Mouse (Mus musculus) urinary bladder, adult 2 months (tissue): Measurements from ENCODE around the gene Lmntd1. TPM values are rescaled to one million over a fixed set of nuclear protein-coding genes. Genes with fewer than 3 reads are reported as not detected.

Experiments used
- DNase-seq: peaks from one replicate; pipeline ENCODE4 v3.0.0; 2022; ENCODE audit warnings: low spot score
- polyA plus RNA-seq: library from polyadenylated mRNA; depleted of rRNA; stranded (reverse); fragments of >200 nt; gene quantifications from 2 replicates; pipeline ENCODE4 v1.2.3, GENCODE M21; 2012; rRNA removed

Lmntd1 gene
- 0.11 and 0.22 TPM in 2 replicates for polyA plus RNA-seq

GRCm38 (mm10) chr6:145614219-145614618 lies at the start of gene Lmntd1:
Gene Lmntd1 (minus strand): TSS chr6:145614319.
- DNase-seq: no peak

DNA sequence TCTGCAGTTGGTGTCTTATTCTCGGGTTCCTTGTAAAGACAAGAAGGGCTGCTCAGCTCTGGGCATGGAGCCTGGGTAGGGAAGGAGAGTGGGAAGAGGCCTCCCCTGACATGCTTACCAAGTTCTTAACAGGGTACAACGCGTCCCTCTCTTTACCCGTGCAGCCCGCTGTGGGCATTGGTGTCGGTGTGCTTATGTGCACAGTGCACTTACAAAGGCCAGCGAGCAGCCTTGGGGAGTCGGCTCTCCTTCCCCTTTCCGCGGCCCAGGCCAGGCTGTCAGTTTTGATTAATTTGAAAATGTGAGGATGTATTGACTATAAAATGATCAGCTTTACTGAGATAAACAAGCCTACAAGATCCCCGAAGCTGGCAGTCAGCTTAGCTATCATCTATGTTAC lies 46.8 kb upstream of the Lmntd1 start:
- no peak for DNase-seq

GRCm38 (mm10) chr6:145659116-145659515 lies 45.0 kb upstream of the Lmntd1 start:
- DNase-seq: no peak

DNA sequence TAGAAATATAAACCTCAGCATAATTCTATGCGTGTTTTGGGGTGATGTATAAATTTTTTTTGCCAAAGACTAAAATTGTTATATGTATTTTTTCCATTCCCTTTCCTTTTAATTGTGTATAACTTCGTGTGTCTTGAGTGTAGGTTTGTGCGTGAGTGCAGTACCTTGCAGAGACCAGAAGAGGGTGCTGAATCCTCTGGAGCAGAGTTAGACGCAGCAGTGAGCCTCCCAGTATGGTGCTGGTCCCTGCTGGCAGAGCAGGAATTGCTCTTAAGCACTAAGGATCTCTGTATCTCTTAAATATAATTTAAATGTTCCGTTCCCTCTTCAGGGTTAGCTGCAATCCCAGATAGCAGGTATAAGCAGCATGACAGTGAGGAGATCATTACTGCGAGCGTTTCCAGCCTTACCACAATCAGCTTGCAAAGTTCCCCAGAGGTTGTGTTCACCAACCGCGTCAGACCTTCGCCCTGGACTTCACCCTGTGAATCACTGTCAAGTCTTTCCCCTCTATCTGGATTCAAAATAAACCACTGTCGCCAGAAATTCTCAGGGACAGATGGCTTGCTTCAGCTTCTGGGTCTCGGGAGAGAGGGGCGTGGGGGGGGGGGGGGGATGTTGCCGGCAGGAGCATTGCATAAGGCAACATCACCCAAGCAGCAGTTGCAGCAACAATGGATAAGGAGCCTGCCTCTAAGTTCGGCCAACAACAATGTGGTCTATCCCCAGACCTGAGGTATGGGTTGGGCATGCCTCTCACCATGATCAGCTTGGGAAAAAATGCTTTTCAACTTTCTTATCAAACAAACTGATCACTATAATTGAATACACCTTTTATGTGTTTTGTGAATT lies 42.8 kb upstream of the Lmntd1 start:
- no peak for DNase-seq

GRCm38 (mm10) chr6:145655678-145656077 lies 41.6 kb upstream of the Lmntd1 start:
- no peak for DNase-seq

GRCm38 (mm10) chr6:145654062-145654836 lies 40.1 kb upstream of the Lmntd1 start:
- no peak for DNase-seq

DNA sequence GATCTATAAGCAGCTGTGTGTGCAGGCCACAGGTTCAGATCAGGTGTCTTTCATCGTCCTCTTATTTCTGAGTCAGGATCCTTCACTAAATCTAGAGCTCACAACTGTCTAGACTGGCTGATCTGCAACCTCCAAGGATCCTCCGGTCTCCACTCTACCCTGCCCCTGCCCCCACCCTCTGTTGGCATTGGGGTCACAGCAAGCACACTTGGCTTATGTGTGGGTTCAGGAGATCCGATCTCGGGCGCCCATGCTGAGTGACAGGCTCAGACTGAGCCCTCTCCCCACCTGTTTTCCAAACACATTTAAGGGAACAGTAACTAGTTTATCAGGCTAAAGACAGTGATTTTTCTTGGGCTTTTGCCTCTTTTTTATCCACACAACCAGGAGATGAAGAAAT lies 39.5 kb upstream of the Lmntd1 start:
- no peak for DNase-seq

GRCm38 (mm10) chr6:145652986-145653385 lies 38.9 kb upstream of the Lmntd1 start:
- DNase-seq: no peak

DNA sequence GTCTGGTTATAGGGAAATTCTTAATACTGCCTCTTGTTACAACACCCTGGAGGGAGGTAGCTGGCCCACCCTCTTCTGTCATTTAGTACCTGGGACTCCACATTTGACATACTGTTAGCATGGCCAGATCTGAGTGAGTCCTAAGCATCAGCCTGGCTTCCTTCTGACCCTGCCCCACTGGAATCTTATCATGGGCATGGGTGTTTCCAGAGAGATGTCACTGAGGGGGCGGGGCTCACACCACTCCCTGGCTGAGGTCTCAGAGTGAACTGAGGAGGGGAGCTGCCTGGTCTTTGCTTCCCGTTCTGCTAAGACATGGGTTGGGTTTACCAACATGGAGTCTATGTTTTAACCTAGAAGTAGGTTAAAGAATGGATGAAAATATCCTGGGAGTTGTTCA lies 37.9 kb upstream of the Lmntd1 start:
- no peak for DNase-seq

DNA sequence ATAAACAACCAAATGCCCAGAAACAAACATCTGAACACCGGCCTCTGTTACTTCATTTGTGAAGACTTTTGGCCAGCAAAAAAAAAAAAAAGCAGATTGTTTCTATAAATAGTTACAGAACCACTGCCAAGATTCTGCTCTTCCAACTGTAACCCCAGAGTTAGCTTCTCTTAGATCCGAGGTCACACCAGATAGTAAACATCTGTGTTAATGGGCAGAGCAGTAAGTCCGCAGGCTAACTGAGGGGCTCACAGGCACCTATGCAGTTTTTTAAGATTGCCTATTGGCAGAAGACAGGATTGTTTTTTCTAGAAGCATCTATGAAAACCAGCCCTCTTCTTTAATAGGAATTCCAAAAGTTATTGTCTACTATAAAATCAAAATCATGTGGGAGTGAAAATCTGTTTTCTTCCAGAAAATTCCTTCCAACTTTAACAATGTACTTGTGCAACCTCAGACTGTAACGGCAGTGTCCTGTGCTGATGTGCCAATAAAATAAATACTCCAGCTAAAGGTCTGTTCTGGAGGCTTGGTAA lies 26.9 kb upstream of the Lmntd1 start:
- no peak for DNase-seq

DNA sequence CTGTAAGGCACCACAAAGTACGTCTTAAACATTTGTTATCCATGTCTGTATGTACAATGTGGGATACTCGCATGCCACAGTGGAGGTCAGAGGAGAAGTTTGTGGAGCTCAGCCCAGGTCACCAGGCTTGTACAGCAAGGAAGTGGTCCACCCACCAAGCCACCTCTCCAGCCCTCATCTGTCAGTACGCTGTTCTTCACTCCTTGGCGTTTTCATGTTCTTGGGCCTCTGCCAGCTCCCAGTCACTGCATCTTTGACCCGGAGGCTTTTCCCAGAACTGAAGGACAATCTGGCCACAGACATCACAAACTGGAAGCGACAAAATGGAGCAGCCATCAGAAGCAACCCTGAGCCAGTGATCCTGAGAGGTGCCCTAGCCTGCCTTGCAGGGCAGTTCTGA lies 24.1 kb upstream of the Lmntd1 start:
- no peak for DNase-seq

DNA sequence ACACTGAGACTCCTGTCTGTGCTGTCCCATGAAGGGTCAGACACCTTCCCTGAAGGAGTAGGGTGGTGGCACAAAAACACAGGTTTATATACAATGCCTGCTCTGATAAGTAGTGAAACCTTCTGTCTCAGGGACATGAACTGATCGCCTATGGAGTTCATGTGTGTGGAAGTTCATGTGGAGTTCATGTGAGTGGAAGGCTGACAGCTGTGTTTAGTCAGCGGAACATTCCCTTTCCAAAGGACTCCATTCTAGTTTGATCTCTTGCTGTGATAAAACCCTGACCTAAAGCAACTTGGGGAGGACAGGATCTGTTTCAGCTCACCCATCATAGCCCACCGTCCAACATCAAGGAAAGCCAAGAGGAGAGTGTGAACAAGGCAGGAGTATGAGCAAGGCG lies 22.6 kb upstream of the Lmntd1 start:
- no peak for DNase-seq

- DNase-seq: no peak
These were observed 20.3 kb upstream of the Lmntd1 start for GRCm38 (mm10) chr6:145634454-145634853.

GRCm38 (mm10) chr6:145630269-145630668 lies 16.1 kb upstream of the Lmntd1 start:
- no peak for DNase-seq

DNA sequence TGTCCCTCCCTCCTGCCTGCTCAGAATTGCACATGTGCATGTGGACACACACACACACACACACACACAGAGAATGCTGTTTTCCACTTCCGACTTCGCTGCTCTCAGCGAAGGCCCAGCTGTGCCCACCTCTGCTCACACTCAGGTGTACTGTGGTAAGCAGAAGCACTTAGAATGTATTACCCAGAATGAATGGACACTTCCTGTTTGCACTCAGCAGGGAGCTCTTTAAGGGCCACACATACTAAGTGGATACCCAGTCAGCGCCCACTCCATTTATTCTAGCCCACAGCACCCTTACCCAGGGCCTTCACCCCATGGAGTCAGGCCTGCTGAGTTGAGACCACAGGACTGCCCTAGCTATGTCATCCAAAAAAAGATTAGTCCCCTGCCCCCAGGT lies 9.0 kb upstream of the Lmntd1 start:
- no peak for DNase-seq

DNA sequence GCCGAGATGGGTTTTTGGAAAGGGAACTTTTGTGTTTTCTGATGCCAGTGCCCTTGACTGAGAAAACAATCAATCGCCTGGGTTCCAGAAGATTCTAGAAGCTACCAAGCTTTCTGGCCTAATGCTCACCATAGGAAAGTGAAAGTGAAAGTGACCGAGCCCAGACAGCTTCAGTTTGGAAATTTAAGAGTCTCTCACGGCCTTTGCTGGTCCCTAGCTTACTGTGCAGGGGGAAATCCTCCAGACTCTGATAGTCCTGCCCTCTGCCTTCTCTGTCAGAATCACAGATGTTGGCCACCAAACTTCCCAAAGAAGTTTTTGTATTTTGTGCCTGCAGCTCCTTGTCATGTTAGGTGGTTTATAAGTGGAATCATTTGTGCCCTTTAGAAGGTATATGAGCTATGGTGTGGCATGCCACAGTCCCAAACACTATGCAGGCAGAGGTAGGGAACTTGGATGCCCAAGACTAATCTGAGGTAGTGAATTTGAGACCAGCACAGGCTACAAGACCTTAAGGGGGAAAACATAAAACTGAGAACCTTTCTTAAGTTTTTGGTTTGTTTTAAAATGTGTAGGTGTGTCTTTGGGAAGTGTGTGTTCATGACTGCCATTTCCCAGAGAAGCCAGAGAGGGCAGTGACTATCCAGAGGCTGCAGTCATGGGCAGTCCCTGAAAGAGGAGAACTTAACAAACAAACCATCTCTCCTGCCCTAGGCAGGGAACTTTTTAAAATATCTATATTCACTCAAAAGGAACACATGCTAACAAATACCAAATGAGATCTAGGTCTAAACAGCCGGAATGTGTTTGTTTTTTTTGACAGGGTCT lies 2.5 kb upstream of the Lmntd1 start:
- no peak for DNase-seq

DNA sequence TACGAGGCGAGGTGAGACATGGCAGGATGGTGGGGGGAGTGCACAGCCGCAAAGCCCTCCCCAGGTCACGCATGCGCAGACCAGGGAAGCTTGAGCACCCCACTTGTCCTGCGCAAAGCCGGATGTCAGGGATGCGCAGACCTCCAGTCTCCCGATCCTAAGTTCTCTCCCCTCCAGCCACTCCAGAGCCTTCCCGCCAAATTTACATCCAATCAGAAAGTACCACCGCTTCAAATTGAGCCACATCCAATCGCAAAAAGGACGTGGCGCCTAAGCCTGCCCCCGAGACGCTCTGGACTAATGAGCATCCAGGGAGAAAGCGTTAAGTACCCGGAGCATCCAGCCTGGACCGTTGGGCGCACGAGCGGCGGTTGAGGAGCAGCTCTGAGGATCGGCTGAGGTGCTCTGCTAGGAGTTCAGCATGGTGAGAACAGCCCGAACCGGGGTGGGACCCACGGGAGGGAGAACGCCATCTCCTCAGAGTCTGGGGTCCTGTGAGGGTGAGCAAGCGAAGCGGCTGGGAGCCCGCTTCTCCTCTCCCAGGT lies 1.6 kb upstream of the Lmntd1 start, which contains the start of gene Tuba3b:
Tuba3b (plus strand) TSS at position 92 of the 545 bp plus-strand sequence.
- no peak for DNase-seq

DNA sequence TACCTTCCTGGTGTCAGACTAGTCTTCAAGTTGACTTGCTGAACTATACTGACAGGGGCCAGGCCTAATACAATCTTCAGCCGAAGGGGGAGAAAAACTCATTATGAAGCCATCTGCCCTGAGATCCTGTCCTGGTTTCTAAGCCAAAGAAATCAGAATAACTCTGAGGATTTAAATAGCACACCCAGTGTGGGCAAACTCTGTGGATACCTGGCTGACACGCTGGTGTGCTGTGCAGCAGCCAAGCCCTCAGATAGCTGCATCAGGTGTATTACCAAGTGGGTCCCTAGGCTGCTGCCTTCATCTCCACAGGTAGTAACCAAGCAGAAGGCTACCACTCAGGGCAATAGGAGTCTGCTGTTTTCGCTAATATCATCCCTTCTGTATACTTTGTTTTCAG lies 1.5 kb downstream of the Lmntd1 start:
- no peak for DNase-seq

GRCm38 (mm10) chr6:145610901-145611300 lies 3.2 kb downstream of the Lmntd1 start:
- no peak for DNase-seq

GRCm38 (mm10) chr6:145608693-145609092 lies 5.4 kb downstream of the Lmntd1 start:
- no peak for DNase-seq

DNA sequence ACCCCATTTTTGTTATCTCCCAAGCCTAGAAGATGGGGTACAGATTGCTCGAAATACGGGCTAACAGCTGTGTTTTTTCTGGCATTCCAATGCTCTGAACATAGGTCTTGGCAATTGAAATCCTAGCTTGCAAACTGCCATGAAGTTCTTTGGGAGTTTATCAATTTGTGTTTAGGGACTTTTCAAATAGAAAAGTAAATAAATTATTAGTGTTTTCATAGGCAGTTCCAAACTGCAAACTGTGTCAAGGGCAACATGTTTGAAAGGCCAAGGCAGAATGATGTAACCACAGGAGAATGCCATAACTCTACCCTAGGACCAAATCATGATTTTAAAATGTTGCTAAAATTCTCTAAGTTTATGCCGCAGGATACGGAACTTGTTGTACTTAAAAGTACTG lies 6.4 kb downstream of the Lmntd1 start:
- DNase-seq: no peak

- no peak for DNase-seq
These were observed 8.9 kb downstream of the Lmntd1 start for GRCm38 (mm10) chr6:145605203-145605602.
